7 mouse cellular contexts compared by ENCODE assay signal in the genomic region with DNA sequence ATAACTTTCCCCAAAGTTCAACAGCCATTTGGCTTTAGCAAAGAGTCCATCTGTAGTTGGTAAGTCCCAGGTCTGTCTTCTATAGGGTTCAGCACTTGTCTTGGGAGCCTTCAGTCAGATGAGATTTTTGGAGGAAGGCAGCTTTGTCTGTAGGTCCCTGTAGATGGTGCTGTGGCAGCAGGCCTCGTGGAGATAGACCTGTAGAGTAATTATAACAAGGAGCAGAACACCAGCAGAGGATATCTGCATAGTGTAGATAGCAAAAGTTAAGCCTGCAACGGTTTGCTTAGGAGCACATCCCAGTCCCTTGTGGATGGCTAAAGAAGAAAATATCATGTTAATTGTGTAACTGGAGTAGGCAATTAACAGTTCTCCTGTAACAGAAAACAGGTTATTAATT. TPM values are rescaled to one million over a fixed set of nuclear protein-coding genes. Genes with fewer than 3 reads are reported as not detected.
DNase-seq lines count a peak whose midpoint lies in the region; ATAC-seq and TF ChIP-seq lines count a peak whose summit lies in the region.
"Not testable (repeated sequence)": the region's sequence is repeated elsewhere in the genome, so short reads cannot be mapped to it uniquely, and the experiment has no call there.

No protein-coding gene starts in this region.

- not testable (repeated sequence) for H3K36me3 ChIP-seq in intestine, postnatal 0 days (ENCODE audit: control insufficient read depth, insufficient read depth); liver, embryonic 13.5 days; stomach, postnatal 0 days (ENCODE audit: control insufficient read depth, insufficient read depth, low read length)

- not testable (repeated sequence) for H3K4me1 ChIP-seq in intestine, postnatal 0 days (replicated peaks; ENCODE audit: control insufficient read depth, insufficient read depth, low read length); liver, embryonic 13.5 days (replicated peaks); stomach, postnatal 0 days (replicated peaks; ENCODE audit: control insufficient read depth, insufficient read depth)

- WGBS in intestine, postnatal 0 days: 46% methylated on average over 2 of the region's 2 CpGs
- whole genome bisulfite sequencing in liver, embryonic 13.5 days (ENCODE audit: insufficient replicate concordance): 25% methylated on average over 2 of the region's 2 CpGs
- WGBS in stomach, postnatal 0 days: 54% methylated on average over 2 of the region's 2 CpGs

- TF ChIP-seq CTCF in intestine, postnatal 0 days (IDR thresholded peaks at IDR 0.05; ENCODE audit: low read depth): 0 out of 2 replicates have a peak, but pooled peaks have one; percentile 16
- peak; percentile 22 for TF ChIP-seq CTCF in left cerebral cortex, adult 2 months (IDR thresholded peaks at IDR 0.05)
- peak; percentile 36 for TF ChIP-seq CTCF in stomach, postnatal 0 days (IDR thresholded peaks at IDR 0.05; ENCODE audit: low read depth)

- not testable (repeated sequence) for H3K9me3 ChIP-seq in intestine, postnatal 0 days (ENCODE audit: control insufficient read depth); liver, embryonic 13.5 days (replicated peaks); stomach, postnatal 0 days (ENCODE audit: control insufficient read depth, low read length)

- intact Hi-C loops in left cerebral cortex, adult 2 months (cut with DNase I): not testable (repeated sequence)

- not testable (repeated sequence) for H3K27me3 ChIP-seq in intestine, postnatal 0 days (replicated peaks; ENCODE audit: control insufficient read depth, insufficient read depth, low read length); liver, embryonic 13.5 days; stomach, postnatal 0 days (ENCODE audit: control insufficient read depth, insufficient read depth, low read length)

- not testable (repeated sequence) for ATAC-seq in intestine, postnatal 0 days; stomach, postnatal 0 days (ENCODE audit: low FRiP score, low TSS enrichment)
- peak; percentile 78 for ATAC-seq in liver, embryonic 13.5 days (ENCODE audit: low read depth)
- peak; percentile 82 for ATAC-seq in megakaryocyte progenitor cell, adult 5-6 weeks (replicated peaks; ENCODE audit: poor library complexity)

- not testable (repeated sequence) for H3K4me2 ChIP-seq in intestine, postnatal 0 days (replicated peaks; ENCODE audit: low read depth); liver, embryonic 13.5 days; stomach, postnatal 0 days (replicated peaks; ENCODE audit: low read depth)

- DNase-seq in B cell, adult 2 months: peak; percentile 1 to 7
- DNase-seq in brain, adult 2 months (ENCODE audit: low read depth, low spot score): peak; percentile 19
- not testable (repeated sequence) for DNase-seq in left cerebral cortex, adult 2 months (ENCODE audit: extremely low spot score in 1 of 2, low spot score in 2 of 2); stomach, postnatal 0 days (ENCODE audit: low spot score)
- peak; percentile 2 for DNase-seq in liver, embryonic 13.5 days

- not testable (repeated sequence) for H3K4me3 ChIP-seq in intestine, postnatal 0 days (ENCODE audit: low read depth, low read length); left cerebral cortex, adult 2 months; liver, embryonic 13.5 days (replicated peaks); stomach, postnatal 0 days (ENCODE audit: low read depth, low read length)

- H3K9ac ChIP-seq in intestine, postnatal 0 days (ENCODE audit: low read depth, low read length); liver, embryonic 13.5 days; stomach, postnatal 0 days (ENCODE audit: low read length): not testable (repeated sequence)

- TF ChIP-seq EP300 in stomach, postnatal 0 days (optimal IDR thresholded peaks at IDR 0.05): not testable (repeated sequence)

- H3K27ac ChIP-seq in intestine, postnatal 0 days (ENCODE audit: low read depth, low read length); left cerebral cortex, adult 2 months; liver, embryonic 13.5 days; stomach, postnatal 0 days (replicated peaks): not testable (repeated sequence)

RNA-seq across cellular contexts. Expression of a gene that starts 22.7 kb away (rescaled TPM):
- 55.8 and 56.0 TPM in 2 replicates for polyA plus RNA-seq in intestine, postnatal 0 days (2015; fragmentation: Nextera tagmentation; extraction: Ambion mirVana)
- total RNA-seq in left cerebral cortex, adult 2 months (2021): 100 to 1,000 TPM; 109 to 110 TPM
- polyA plus RNA-seq in liver, embryonic 13.5 days (2015; fragmentation: Nextera tagmentation; extraction: Ambion mirVana): 28.1 and 32.9 TPM in 2 replicates
- 51.8 and 53.3 TPM in 2 replicates for total RNA-seq in megakaryocyte progenitor cell, adult 5-6 weeks (2015)
- 71.8 and 77.1 TPM in 2 replicates for total RNA-seq in megakaryocyte progenitor cell, adult 5-6 weeks (2017)
- 98.7 and 104 TPM in 2 replicates for polyA plus RNA-seq in stomach, postnatal 0 days (2015; fragmentation: Nextera tagmentation; extraction: Ambion mirVana)
